In genomic region chr10:67225528-67225927, GRCm38 (mm10) we compare ENCODE assay signal across 10 mouse cellular contexts. TPM values are rescaled to one million over a fixed set of nuclear protein-coding genes. Genes with fewer than 3 reads are reported as not detected.
DNase-seq lines count a peak whose midpoint lies in the region; ATAC-seq and TF ChIP-seq lines count a peak whose summit lies in the region.
"Had no signal": no experiment of that assay in that cellular context is flagged by ENCODE, and none has a peak within 500 bp of the region (broad histone marks: within the 10 kb centered on the region; RNA-seq: fewer than 3 reads in every experiment).

No protein-coding gene starts in this region.

- H3K4me3 ChIP-seq in heart, embryonic 14.5 days (ENCODE audit: control insufficient read depth in 1 of 2, insufficient read depth in 1 of 2, low read depth in 1 of 2, low read length in 2 of 2), result no peak overlapping the region
- H3K4me3 ChIP-seq in limb, embryonic 15.5 days, result no peak overlapping the region
- H3K4me3 ChIP-seq in limb, embryonic 10.5 days, result no peak overlapping the region
- H3K4me3 ChIP-seq in brown adipose tissue, adult 24 weeks (ENCODE audit: insufficient read depth, low read depth, low read length), result no peak overlapping the region
- H3K4me3 ChIP-seq in intestine, postnatal 0 days (ENCODE audit: low read depth, low read length), result no peak overlapping the region
- H3K4me3 ChIP-seq in midbrain, embryonic 14.5 days (replicated peaks; ENCODE audit: low read depth, low read length), result no peak overlapping the region
- H3K4me3 ChIP-seq: forebrain, embryonic 15.5 days; limb, embryonic 12.5 days; midbrain, embryonic 13.5 days had no signal

- H3K4me1 ChIP-seq in heart, embryonic 14.5 days (ENCODE audit: control insufficient read depth in 2 of 2, insufficient read depth in 2 of 2, low read length in 2 of 2), result peaks cover 3 to 46% of the 10 kb centered on the region in 2 experiments
- H3K4me1 ChIP-seq in limb, embryonic 15.5 days, result peaks cover 2% of the 10 kb centered on the region; the same call in 1 of the 2 replicates
- H3K4me1 ChIP-seq in limb, embryonic 10.5 days, result no peaks in the 10 kb centered on the region
- H3K4me1 ChIP-seq in brown adipose tissue, adult 24 weeks (ENCODE audit: control insufficient read depth, insufficient read depth, insufficient read length, low read length), result peaks cover 6% of the 10 kb centered on the region; the same call in 1 of the 2 replicates
- H3K4me1 ChIP-seq in intestine, postnatal 0 days (replicated peaks; ENCODE audit: control insufficient read depth, insufficient read depth, low read length), result no peaks in the 10 kb centered on the region
- H3K4me1 ChIP-seq in midbrain, embryonic 14.5 days (ENCODE audit: control insufficient read depth, insufficient read depth, low read length), result no peaks in the 10 kb centered on the region
- H3K4me1 ChIP-seq: limb, embryonic 12.5 days; midbrain, embryonic 13.5 days had no signal

- H3K27me3 ChIP-seq in heart, embryonic 14.5 days (ENCODE audit: control insufficient read depth, insufficient read depth, low read length), result no peaks in the 10 kb centered on the region
- no peaks in the 10 kb centered on the region for H3K27me3 ChIP-seq in limb, embryonic 15.5 days
- H3K27me3 ChIP-seq in limb, embryonic 10.5 days (ENCODE audit: low read depth, poor library complexity, severe bottlenecking), result no peaks in the 10 kb centered on the region
- H3K27me3 ChIP-seq in intestine, postnatal 0 days (replicated peaks; ENCODE audit: control insufficient read depth, insufficient read depth, low read length), result no peaks in the 10 kb centered on the region
- H3K27me3 ChIP-seq in midbrain, embryonic 14.5 days (ENCODE audit: control insufficient read depth, insufficient read depth, low read length), result no peaks in the 10 kb centered on the region
- H3K27me3 ChIP-seq: forebrain, embryonic 15.5 days; limb, embryonic 12.5 days; midbrain, embryonic 13.5 days had no signal

- no peak for ATAC-seq in heart, embryonic 14.5 days (ENCODE audit: insufficient number of reproducible peaks, insufficient read depth, low FRiP score, low read depth)
- no peak for ATAC-seq in limb, embryonic 15.5 days (ENCODE audit: insufficient number of reproducible peaks, low FRiP score, low TSS enrichment, low read depth)
- ATAC-seq in intestine, postnatal 0 days, result no peak
- no peak for ATAC-seq in midbrain, embryonic 14.5 days (ENCODE audit: low FRiP score, low TSS enrichment)
- ATAC-seq: forebrain, embryonic 15.5 days; midbrain, embryonic 13.5 days had no signal

- H3K9ac ChIP-seq in heart, embryonic 14.5 days (ENCODE audit: low read length), result no peak overlapping the region
- H3K9ac ChIP-seq in limb, embryonic 15.5 days, result no peak overlapping the region
- no peak overlapping the region for H3K9ac ChIP-seq in intestine, postnatal 0 days (ENCODE audit: low read depth, low read length)
- H3K9ac ChIP-seq in midbrain, embryonic 14.5 days (replicated peaks; ENCODE audit: low read length), result no peak overlapping the region
- H3K9ac ChIP-seq: forebrain, embryonic 15.5 days; limb, embryonic 12.5 days; midbrain, embryonic 13.5 days had no signal

- DNase-seq in heart, adult 8-10 months (ENCODE audit: low spot score), result no peak
- no peak for DNase-seq in limb, embryonic 10.5 days (ENCODE audit: low spot score)
- no peak for DNase-seq in midbrain, embryonic 14.5 days

- peaks cover 73% of the 10 kb centered on the region for H3K36me3 ChIP-seq in heart, embryonic 14.5 days (ENCODE audit: control insufficient read depth, insufficient read depth, low read length)
- H3K36me3 ChIP-seq in limb, embryonic 15.5 days, result peaks cover 41% of the 10 kb centered on the region
- peaks cover 80% of the 10 kb centered on the region for H3K36me3 ChIP-seq in limb, embryonic 10.5 days
- H3K36me3 ChIP-seq in intestine, postnatal 0 days (ENCODE audit: control insufficient read depth, insufficient read depth), result peaks cover 42% of the 10 kb centered on the region
- H3K36me3 ChIP-seq in midbrain, embryonic 14.5 days (ENCODE audit: control insufficient read depth, insufficient read depth, low read length), result peaks cover 42% of the 10 kb centered on the region

- no peak overlapping the region for H3K4me2 ChIP-seq in heart, embryonic 14.5 days (ENCODE audit: low read length)
- no peak overlapping the region for H3K4me2 ChIP-seq in limb, embryonic 15.5 days
- no peak overlapping the region for H3K4me2 ChIP-seq in intestine, postnatal 0 days (replicated peaks; ENCODE audit: low read depth)
- H3K4me2 ChIP-seq in midbrain, embryonic 14.5 days (ENCODE audit: low read length), result no peak overlapping the region
- H3K4me2 ChIP-seq: forebrain, embryonic 15.5 days; limb, embryonic 12.5 days; midbrain, embryonic 13.5 days had no signal

- peak overlapping the region; percentile 69 to 70; a peak in 3 of 4 replicates for H3K27ac ChIP-seq in heart, embryonic 14.5 days (replicated peaks in 1 of 2; ENCODE audit: control insufficient read depth in 1 of 2, insufficient read depth in 1 of 2, low read depth in 2 of 2, low read length in 2 of 2)
- peak overlapping the region; percentile 71 for H3K27ac ChIP-seq in limb, embryonic 15.5 days
- H3K27ac ChIP-seq in limb, embryonic 10.5 days, result no peak overlapping the region
- peak overlapping the region; percentile 25 for H3K27ac ChIP-seq in brown adipose tissue, adult 24 weeks (replicated peaks; ENCODE audit: low read depth, low read length)
- peak overlapping the region; percentile 0; the same call in 1 of the 2 replicates for H3K27ac ChIP-seq in intestine, postnatal 0 days (ENCODE audit: low read depth, low read length)
- no peak overlapping the region for H3K27ac ChIP-seq in midbrain, embryonic 14.5 days (replicated peaks; ENCODE audit: low read depth, low read length)
- H3K27ac ChIP-seq: limb, embryonic 12.5 days; midbrain, embryonic 13.5 days had no signal

- 75% methylated on average over 6 of the region's 6 CpGs for WGBS in heart, embryonic 14.5 days
- 70% methylated on average over 6 of the region's 6 CpGs for WGBS in limb, embryonic 15.5 days
- WGBS in limb, embryonic 10.5 days, result 93% methylated on average over 6 of the region's 6 CpGs
- WGBS in intestine, postnatal 0 days, result 86% methylated on average over 6 of the region's 6 CpGs
- WGBS in midbrain, embryonic 14.5 days, result 95% methylated on average over 6 of the region's 6 CpGs

- no peak for TF ChIP-seq CTCF in intestine, postnatal 0 days (IDR thresholded peaks at IDR 0.05; ENCODE audit: low read depth)

- H3K9me3 ChIP-seq in heart, embryonic 14.5 days (ENCODE audit: control insufficient read depth, low read length), result no peaks in the 10 kb centered on the region
- no peaks in the 10 kb centered on the region for H3K9me3 ChIP-seq in limb, embryonic 15.5 days
- H3K9me3 ChIP-seq in limb, embryonic 10.5 days (replicated peaks), result no peaks in the 10 kb centered on the region
- no peaks in the 10 kb centered on the region for H3K9me3 ChIP-seq in intestine, postnatal 0 days (ENCODE audit: control insufficient read depth)
- no peaks in the 10 kb centered on the region for H3K9me3 ChIP-seq in midbrain, embryonic 14.5 days (ENCODE audit: control insufficient read depth, low read length)
- H3K9me3 ChIP-seq: forebrain, embryonic 15.5 days; limb, embryonic 12.5 days; midbrain, embryonic 13.5 days had no signal

RNA-seq across cellular contexts. Expression of gene Nrbf2, which starts 59.6 kb away (rescaled TPM):
- 31.0 and 33.4 TPM in 2 replicates for polyA plus RNA-seq in heart, embryonic 14.5 days (2014; fragmentation: Nextera tagmentation; extraction: Ambion mirVana)
- total RNA-seq in heart, adult 8-10 months (2022), result 1 to 10 TPM; 6.8 to 9.4 (median 7.0) TPM
- 37.9 and 40.2 TPM in 2 replicates for polyA plus RNA-seq in limb, embryonic 15.5 days (2015; fragmentation: Nextera tagmentation; extraction: Ambion mirVana)
- 38.8 and 42.4 TPM in 2 replicates for polyA plus RNA-seq in limb, embryonic 10.5 days (2016; fragmentation: Nextera tagmentation; extraction: Ambion mirVana)
- polyA plus RNA-seq in brown adipose tissue, adult 24 weeks (2012; ENCODE audit: insufficient read depth, insufficient read length, missing spikeins), result 18.6 and 70.7 TPM in 2 replicates
- 31.7 and 33.0 TPM in 2 replicates for polyA plus RNA-seq in intestine, postnatal 0 days (2015; fragmentation: Nextera tagmentation; extraction: Ambion mirVana)
- polyA plus RNA-seq in midbrain, embryonic 14.5 days (2014; fragmentation: Nextera tagmentation; extraction: Ambion mirVana), result 41.6 and 45.0 TPM in 2 replicates

Comparison
In these comparisons a context has a peak if more than half of its experiments do, and no peak if none do; other contexts are left out.
1. H3K27ac ChIP-seq: peak in heart, embryonic 14.5 days (2 of 2), limb, embryonic 15.5 days (single experiment), brown adipose tissue, adult 24 weeks (single experiment) and intestine, postnatal 0 days (single experiment); none in limb, embryonic 10.5 days (single experiment) and midbrain, embryonic 14.5 days (single experiment).